Mouse (Mus musculus): ENCODE data around the gene Gcg.

GRCm38 (mm10) chr2:62440083-62440482 lies 43.4 kb downstream of the Gcg start:
- TF ChIP-seq POLR2A (IDR thresholded peaks at IDR 0.05; ENCODE audit: borderline replicate concordance, extremely low read depth, insufficient read depth, insufficient read length, poor library complexity, severe bottlenecking) (no peak), CTCF (IDR thresholded peaks at IDR 0.05; ENCODE audit: borderline replicate concordance, extremely low read depth, insufficient read depth, insufficient read length) (no peak)
